Mouse (Mus musculus): ENCODE measurements around the gene Arnt.

DNA sequence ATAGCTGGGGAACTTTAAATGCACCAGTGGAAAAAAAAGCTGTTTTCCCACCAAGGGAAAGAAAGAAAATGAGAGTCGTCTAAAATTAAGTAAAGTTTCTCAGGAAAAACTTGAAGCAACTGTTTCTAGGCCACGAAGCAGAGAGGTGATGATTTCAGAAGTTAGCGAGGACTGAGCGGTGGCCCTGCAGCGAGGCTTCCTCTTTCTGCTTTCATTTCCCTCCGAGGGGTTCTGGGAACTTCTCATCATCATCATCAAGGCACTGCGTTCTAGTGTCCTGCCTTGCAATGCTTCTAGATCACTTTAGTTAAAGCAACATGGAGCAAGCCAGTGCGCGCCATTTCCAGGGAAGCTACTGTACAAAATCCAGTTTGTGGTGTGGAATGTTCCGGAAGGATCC lies 87.0 kb downstream of the Arnt start:
- TF ChIP-seq CTCF (IDR thresholded peaks at IDR 0.05; ENCODE audit: low read depth) (no peak), EP300 (optimal IDR thresholded peaks at IDR 0.05) (no peak)
